Mouse (Mus musculus): ENCODE data around the gene Rasgrp3.
A peak's percentile ranks its signal among the peaks of the same experiment; 100 is the strongest.
"Not testable (repeated sequence)": the region's sequence is repeated elsewhere in the genome, so short reads cannot be mapped to it uniquely, and the experiment has no call there.

Rasgrp3 gene

DNA sequence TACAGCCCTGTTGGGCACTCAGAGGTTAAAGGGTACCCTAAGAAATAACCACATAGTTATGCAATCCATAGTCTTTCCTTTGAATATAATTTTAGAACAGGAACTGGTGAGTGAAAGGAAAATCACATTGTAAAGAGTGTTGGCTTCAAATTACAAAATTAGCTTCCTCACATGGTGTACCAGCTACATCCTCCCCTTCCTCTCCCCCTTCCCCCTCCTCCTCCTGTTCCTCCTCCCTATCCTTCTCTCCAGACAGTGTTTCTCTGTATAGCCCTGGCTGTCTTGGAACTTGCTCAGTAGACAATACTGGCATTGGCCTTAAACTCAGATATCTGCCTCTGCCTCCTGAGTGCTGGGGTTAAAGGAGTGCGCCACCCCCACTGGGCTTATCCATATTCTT lies 26.1 kb downstream of the Rasgrp3 start:
- DNase-seq (ENCODE audit: low spot score in 2 of 2) = no peak

DNA sequence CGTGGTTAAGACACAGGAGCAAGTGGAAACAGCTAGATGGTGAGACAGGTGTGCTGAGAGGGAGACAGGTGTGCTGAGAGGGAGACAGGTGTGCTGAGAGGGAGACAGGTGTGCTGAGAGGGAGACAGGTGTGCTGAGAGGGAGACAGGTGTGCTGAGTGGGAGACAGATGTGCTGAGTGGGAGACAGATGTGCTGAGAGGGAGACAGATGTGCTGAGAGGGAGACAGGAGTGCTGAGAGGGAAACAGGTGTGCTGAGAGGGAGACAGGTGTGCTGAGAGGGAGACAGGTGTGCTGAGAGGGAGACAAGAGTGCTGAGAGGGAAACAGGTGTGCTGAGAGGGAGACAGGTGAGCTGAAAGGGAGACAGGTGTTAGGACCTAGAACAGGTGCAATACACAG lies 27.5 kb downstream of the Rasgrp3 start:
- DNase-seq (ENCODE audit: low spot score in 2 of 2) = not testable (repeated sequence)

DNA sequence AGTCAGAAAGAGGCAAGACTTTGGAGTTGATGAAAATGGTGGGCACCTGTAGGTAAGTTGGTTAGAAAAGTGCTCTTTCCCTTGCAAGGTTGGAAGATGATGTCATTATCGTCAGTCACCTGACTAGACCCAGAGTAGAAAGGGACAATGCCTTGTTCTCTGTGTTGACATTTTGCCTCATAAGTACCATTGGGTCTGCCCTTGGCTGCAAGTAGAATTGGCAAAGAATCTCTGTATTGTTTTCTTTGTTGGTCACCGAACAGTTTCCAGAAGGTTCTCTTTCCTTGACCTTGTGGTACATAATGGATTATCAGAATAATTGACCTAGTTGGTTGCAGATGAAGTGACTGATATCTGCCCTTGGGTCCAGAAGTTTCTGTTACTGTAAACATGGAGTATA lies 27.9 kb downstream of the Rasgrp3 start:
- DNase-seq (ENCODE audit: low spot score in 2 of 2) = no peak

DNA sequence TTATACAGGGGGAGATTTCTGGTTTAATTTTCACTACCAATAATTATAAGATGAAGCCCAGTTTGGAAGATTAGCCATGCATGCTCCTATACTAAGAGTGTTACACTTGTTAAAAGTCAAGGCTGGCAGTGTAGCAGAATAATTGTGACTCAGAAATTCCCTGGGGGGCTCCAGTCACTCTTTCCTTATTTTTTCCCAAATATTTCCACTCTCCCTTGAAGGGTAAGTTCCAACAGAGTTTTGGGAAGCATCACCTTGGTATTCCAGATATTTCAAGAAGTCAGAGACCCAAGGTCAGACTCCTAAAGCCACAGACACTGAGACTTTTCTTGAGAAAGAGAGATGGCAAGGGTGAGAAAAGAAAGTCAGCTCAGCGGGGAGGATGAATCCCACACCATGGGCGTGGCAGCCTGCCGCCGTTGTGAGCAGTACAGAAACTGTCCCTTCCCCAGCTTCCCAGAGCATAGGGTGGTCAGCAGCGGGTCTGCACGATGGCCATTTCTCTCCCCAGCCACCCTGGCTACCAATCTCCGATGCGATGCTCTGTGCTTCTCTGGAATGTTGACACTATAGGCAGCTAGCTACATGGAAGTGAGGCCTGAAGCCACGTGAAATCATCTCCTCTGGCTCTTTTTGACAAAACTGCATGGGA lies 28.8 kb downstream of the Rasgrp3 start:
- no peak for DNase-seq (ENCODE audit: low spot score in 2 of 2)

DNA sequence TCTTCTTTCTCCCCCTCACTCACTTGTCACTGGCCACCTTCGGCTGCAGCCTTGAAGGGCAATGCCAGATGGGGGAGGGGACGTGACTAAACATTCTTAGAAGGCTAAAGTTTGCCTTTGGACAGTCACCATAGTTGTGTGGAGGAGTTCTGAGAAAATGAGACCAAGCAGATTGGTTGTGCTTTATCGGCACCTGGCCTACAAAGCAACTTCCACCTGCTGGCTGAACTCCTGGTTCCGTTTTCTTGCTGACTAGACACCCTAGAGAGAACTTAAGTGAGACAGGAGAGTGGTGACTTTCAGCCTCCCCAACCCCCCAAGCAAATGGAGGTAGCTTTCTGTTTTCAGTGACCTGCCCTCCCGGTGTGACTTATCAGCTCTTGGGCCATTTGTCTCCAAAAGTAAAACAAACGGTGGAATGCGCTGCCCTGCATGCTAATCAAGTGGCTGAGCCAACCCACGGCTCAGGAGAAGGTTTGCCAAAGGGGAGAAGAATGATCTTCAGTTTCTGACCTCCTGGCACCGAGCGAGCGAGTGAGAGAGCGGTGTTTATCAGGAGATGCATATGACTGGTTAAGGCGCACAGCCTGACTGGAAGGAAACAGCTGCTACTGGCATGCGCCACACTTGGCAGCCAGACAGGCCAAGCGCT lies 29.4 kb downstream of the Rasgrp3 start:
- peak; percentile 89 to 92 for DNase-seq (ENCODE audit: low spot score in 2 of 2)

DNA sequence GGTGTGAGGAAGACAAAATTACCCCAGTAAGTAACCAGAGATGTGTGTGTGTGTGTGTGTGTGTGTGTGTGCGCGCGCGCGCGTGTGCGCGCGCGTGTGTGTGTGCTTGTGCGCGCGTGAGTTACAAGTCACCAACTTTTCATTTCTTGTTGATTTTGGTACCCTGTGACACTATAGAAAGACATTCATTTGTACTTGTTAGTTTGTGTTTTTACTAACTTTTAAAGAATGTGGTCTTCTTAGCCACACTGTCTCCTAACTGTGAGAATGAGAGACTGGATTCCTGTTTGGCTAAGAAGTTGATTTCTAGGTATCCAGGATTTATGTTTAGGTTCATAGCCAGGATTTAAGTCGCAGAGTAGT lies 29.9 kb downstream of the Rasgrp3 start:
- DNase-seq (ENCODE audit: low spot score in 2 of 2) = no peak

DNA sequence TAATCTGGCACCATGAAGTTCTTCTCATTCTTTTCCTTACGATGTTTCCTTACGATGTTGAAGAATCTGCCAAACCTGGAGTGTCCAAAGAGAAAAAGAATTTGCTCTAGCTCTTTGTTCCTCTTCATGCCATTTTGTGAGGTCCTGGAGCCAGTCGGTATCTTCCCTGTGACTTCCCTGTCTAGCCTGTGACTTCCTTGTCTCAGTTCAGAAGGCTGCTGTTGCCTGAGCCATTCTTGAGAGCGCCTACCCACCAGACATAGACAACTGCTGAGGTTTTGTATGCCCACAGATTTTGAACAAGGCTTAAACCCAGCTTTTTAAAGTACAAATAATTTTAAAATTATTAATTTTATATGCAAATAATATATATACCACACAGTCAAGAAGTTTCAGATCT lies 31.3 kb downstream of the Rasgrp3 start:
- DNase-seq (ENCODE audit: low spot score in 2 of 2) = peak in 1 of 2 experiments; percentile 40

DNA sequence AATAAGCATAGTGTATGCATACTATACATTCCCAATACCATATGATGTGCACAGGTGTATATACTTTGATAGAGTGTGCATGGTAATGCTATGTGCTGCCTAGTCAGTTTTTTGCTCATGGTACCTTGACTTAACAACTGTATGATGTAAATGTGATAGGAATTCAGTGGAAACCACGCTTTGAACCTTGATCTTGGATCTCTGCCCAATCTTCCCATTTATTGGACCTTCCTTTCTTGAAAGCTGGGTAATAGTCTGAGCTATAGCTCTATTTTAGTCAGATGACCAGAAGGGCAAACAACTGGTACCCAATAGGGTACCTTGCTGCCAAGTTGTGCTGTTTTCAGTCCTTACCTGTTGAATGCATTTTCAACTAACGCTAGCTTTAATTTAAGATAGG lies 31.8 kb downstream of the Rasgrp3 start:
- DNase-seq (ENCODE audit: low spot score in 2 of 2) = no peak

DNA sequence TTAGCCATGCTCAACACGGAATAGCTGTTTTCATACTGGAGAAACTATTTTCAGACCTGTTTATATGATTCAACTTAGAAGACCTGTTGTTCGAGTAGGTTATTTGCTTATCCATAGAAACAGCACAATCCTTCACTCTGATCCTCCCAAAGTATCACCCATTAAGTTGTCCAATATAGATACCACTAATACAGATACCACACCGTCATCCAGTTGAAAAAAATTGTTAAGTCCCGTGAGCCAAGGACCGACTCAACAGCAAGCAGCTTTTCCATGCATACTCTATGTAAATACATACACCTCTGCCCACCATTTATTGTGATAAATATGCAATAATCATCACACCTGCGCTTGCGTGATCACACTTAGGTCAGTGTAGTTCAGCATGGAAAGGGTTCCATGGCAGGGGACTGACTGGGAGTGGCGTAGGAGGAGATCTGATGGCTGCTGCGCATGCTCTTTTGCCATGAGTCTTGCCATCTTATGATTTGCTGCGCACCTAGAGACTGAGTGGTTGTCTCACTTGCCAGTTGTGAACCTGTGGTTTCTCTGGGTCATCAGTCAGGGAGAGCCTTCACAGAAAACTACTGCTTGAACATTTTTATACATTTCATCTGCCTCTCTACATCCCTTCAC lies 32.9 kb downstream of the Rasgrp3 start:
- no peak for DNase-seq (ENCODE audit: low spot score in 2 of 2)

DNA sequence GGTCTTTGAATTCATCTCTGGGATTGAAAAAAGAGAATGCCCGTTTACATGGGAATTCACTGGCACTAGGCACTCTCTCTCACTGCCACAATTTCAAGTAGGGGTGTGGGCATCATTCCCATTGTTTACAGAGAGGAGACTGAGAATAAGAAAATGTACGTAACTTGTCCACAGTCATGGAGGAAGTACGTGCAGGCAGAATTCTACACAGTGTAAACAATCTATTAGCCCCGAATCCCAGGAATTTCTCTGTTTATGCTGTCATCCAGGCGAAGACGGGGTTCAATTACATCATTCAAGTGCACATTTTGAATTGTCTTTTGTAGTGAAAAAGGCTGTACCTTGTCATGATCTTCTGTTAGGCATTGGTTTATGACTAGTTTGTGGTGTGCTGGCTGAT lies 34.6 kb downstream of the Rasgrp3 start:
- DNase-seq (ENCODE audit: low spot score in 2 of 2) = no peak

DNA sequence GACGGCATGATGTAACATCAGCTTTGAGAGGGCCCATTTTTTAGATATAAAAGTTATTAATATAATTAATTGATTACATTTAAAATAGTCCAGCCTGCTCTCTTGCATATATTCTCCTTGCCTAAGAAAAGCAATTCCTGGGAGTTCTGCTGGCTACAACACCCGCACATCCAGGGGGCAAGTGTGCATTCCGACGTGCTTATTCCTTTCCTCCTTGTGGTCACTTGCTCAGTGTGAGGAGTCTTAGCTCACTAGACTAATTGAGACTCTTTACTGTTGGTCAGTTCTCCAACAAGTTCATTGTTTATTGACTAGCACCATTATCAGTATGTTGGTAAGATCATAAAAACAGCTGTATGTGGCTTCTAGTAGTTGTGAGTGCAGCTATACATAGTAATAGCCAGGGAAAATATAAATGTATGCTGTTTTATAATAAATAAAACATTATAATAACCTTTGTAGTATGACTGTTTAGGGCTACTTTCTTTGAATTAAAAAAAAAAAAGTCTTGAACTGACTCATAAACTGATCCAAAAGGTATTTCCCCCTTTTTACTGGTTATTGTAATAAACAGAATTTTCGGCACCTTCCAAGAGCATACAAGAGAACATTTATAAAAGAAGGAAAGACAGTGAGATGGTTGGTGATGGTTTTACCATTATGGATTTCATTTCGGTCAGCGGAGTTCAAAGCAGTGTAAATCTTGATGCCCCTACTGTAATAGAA lies 35.4 kb downstream of the Rasgrp3 start:
- DNase-seq (ENCODE audit: low spot score in 2 of 2) = no peak

DNA sequence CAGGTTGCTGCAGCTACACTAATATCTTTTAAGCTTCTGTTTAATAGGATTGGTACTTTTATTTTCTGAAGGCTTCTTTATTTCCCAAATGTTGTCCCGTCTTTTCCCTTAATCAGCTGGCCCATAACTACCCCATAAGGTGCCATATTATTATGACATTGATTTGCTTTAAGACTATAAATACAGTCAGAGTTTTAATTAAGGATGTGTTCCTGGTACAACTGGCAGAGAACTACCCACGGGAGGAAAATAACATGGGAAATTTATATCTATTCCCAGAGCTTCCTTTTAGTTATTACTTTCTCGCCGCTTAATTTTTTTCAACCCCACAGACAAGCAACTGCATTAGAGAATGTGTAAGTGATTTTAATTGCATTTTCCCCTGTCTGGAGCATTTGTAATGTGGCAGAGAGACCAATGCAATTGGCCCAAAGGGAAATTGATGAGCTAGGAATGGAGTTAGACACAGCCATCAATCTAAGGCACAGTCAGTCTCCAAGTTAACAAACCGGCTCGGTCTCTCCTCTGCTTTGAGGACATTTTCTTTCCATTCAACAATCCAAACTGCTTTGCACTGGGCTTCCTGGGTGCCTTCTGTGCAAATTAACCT lies 36.1 kb downstream of the Rasgrp3 start:
- DNase-seq (ENCODE audit: low spot score in 2 of 2) = no peak

DNA sequence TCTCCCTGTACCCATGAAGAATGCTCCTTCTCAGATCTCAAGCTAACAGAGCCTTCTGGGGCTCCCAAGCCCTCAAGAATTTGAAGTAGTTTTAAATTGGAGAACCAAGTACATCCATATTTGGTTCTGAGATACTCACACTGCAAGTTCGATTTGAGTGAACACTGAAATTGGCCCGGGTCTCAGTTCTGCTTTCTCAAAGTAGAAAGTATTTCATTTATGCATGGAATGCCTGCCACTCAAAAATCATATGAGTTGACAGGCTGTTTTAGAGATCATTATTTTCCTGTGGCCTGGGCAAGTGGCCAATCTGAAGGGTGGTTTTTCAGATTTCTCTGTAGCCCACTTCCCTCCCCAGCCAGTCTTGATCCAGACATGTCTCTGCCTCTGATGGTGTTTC lies 36.7 kb downstream of the Rasgrp3 start:
- no peak for DNase-seq (ENCODE audit: low spot score in 2 of 2)

DNA sequence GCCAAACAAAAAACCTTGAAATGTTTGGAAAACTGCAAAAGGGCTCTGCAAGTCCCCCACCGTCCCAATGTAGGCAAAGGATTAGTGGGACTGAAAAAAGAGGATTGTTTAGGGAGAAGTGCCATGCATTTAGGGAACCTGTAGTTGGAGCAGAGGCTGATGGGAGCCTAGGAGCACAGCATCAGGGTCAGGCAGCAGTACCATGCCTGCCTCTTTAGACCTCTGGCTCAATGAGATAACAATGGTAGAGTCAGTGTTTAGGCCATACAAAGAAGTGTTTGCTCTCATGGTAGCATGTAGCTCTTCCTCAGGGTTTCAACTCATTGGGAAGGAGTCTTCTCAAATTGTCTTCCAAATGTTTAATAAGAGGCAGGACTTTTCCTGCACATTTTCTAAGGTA lies 40.3 kb downstream of the Rasgrp3 start:
- no peak for DNase-seq (ENCODE audit: low spot score in 2 of 2)

DNA sequence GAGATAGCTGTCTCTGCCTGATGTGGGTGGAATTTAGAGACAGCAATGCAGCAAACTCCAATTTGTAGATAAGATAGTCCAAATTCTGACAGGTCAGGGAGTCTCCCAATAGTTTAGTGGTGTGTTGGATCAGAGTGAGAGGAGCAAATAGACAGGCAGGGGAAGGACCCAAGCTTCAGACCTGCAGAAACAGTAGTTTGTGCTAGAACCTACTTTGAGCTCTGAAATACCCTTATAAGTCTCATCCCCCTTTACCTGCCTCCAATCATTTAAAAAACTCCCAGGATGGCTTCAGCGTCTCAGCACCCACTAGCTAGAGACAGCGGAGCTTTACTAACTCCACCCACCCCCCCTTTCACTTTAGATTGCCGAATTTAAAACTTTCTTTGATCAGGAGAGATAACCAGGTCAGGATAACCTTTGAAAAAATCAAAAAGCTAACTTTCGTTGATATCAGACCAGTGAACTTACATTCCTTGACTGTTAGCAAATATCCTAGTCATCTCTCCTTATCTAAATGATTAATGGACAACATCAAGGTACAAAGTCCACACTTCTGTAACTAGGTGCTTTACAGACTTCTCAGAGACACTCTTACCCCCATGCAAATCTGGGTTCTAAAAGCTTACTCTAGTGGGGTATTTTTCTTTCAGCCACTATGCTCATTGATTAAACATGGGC lies 41.2 kb downstream of the Rasgrp3 start:
- no peak for DNase-seq (ENCODE audit: low spot score in 2 of 2)

DNA sequence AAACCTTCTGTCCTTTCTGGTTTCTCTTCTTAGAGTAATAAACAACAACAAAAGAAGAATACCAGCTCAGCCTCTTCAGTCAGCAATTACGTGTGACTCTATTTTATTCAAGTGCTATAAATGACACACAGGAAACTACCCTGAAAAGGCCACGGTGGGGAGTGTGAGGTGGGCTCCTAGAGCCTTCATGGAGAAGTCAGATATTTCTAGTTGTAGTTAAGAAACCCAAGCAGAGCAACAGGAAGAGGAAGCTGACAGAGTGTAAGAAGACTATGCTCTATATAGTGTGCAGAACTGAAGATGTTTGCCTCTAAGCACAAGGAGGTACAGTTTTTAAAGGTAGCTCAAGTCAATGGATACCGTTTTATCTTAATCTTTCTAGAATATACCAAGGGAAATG lies 42.0 kb downstream of the Rasgrp3 start:
- no peak for DNase-seq (ENCODE audit: low spot score in 2 of 2)

DNA sequence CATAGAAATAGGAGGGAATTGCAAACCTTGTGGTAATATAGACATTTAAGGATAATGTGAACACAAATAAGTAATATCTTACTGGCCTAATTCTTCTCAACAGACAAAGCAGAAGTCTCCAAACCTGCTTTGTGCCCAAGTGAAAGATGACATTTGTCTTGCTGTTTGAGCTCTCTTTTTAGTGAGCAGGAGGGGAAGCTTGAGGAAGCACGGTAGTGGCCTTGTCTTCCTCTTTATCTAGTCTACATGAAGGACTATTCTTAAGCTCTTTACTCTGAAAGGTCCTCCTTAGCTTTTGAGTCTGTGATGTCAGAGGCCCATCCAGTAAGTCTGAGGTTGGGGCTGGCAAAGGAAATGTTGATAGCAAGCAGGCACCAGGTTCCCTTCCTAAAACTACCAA lies 43.1 kb downstream of the Rasgrp3 start:
- DNase-seq (ENCODE audit: low spot score in 2 of 2) = no peak

DNA sequence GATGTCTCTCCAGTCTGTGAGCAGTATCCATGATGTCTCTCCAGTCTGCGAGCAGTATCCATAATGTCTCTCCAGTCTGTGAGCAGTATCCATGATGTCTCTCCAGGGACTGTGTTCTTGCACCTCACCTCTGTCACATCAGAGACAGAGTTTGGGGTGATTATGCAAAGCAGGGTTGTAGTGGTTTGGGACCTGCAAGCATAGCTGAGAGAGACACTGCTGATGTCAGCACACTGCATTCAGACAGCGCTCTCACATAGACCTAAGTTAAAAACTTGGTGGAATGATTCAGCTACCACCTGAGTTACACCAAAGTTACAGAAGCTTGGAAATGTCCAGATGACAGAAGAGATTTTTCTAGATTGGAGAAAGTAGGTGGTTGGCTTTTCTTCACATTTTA lies 44.0 kb downstream of the Rasgrp3 start:
- DNase-seq (ENCODE audit: low spot score in 2 of 2) = no peak

DNA sequence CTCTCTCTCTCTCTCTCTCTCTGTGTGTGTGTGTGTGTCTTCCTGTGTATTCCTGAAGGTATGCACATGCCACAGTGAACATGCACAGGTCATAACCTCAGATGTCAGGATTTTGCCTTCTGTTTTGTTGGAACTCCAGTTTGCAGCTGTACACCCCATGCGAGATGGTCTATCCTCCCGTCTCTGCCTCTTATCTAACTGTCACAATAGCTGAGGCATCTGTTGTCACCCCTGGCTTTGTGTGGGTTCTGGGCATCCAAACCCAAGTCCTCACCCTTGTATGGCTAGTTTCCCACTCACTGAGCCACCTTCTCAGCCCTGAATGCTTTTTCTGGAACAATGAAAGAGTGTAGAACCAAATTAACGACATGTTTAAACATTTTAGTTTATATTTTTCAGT lies 44.7 kb downstream of the Rasgrp3 start:
- DNase-seq (ENCODE audit: low spot score in 2 of 2) = no peak

DNA sequence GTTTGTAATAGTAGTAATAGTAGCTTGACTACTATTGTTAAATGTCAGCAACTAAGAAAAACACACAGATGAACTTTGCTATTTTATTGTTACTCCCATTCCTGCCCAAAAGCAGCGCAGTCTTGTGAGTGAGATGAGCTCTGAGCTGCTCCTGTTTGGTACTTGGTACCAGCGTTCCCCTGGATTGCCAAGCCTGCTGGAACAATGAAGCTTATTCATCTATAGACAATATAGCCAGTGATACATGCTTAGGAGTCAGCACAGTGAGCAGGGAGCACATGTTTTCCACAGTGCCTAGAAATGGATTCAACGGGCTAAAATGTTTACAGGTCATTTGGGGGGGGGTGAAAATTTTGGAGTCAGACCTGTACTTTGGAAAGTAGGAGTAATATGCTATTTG lies 50.5 kb downstream of the Rasgrp3 start:
- DNase-seq (ENCODE audit: low spot score in 2 of 2) = no peak

DNA sequence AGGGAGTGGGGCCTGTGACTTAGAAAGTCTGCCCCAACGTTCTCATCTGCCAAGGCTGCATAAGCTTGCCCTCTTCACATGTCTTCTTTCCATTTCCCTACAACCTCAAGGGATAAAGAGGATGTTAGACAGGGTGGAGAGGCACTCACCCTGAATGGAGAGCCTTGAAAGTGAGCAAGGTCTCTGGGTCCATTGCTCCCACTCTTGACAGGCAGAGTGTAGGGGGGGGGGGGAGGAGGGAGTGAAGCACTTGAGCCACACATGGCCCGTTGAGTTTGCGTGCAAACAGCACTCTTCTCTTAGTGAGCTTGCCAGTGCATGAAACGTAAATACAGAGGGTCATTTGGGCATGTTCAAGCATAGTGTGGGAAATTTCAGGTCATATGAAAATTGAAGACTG lies 59.5 kb downstream of the Rasgrp3 start:
- no peak for DNase-seq (ENCODE audit: low spot score in 2 of 2)

DNA sequence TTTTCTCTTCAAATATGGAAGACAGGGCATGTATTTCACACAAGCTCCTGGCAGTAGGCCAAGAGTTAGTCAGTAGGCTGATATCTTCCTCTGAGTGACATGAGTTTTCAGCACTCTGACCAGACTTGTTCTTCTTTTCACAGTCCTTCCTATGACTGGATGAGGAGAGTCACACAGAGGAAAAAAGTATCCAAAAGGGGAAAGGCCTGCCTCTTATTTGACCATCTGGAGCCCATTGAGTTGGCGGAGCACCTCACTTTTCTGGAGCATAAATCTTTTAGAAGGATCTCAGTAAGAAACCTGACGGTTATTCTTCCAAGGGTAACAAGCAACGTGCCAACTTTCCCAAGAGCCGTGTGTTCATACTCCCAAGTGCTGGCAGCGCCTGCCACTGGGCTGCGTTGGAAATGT lies 62.5 kb downstream of the Rasgrp3 start:
- no peak for DNase-seq (ENCODE audit: low spot score in 2 of 2)
